Mouse (Mus musculus) embryonic facial prominence, embryonic 14.5 days (tissue): ENCODE data around the gene Rab11fip2. TPM values are rescaled to one million over a fixed set of nuclear protein-coding genes. Genes with fewer than 3 reads are reported as not detected.

ENCODE experiments used
- ATAC-seq: fragments of 200-750 bp; cut with Nextera tagmentation; 2 replicates; pipeline ENCODE4 v1.8.0; 2017; ENCODE audit warnings: low read depth, moderate number of reproducible peaks, moderate TSS enrichment
- DNase-seq: peaks from one replicate; pipeline ENCODE4 v3.0.0-alpha.2; 2015; ENCODE audit warnings: low spot score
- H3K27ac ChIP-seq: fragments of 300-500 bp; sonication (generic); replicated peaks from 2 replicates; pipeline ENCODE4 v1.5.1; 2014; ENCODE audit warnings: low read depth, mild to moderate bottlenecking, low read length, moderate library complexity
- H3K27me3 ChIP-seq: fragments of 300-500 bp; sonication (generic); replicated peaks from 2 replicates; pipeline ENCODE4 v1.6.1; 2014; ENCODE audit warnings: low read length; ENCODE audit not compliant: control insufficient read depth, insufficient read depth
- H3K36me3 ChIP-seq: fragments of 300-500 bp; sonication (generic); 2 replicates; pipeline ENCODE4 v1.6.1; 2014; ENCODE audit warnings: low read length, mixed read lengths; ENCODE audit not compliant: control insufficient read depth, insufficient read depth
- H3K4me1 ChIP-seq: fragments of 300-500 bp; sonication (generic); 2 replicates; pipeline ENCODE4 v1.6.1; 2014; ENCODE audit warnings: antibody characterized with exemption, low read length; ENCODE audit not compliant: control insufficient read depth, insufficient read depth
- H3K4me2 ChIP-seq: fragments of 300-500 bp; sonication (generic); 2 replicates; pipeline ENCODE4 v1.6.1; 2014; ENCODE audit warnings: low read depth, mild to moderate bottlenecking, low read length, moderate library complexity, mixed read lengths
- H3K4me3 ChIP-seq: fragments of 300-500 bp; sonication (generic); 2 replicates; pipeline ENCODE4 v1.5.1; 2014; ENCODE audit warnings: low read depth, mild to moderate bottlenecking, low read length
- H3K9ac ChIP-seq: fragments of 300-500 bp; sonication (generic); 2 replicates; pipeline ENCODE4 v1.6.1; 2014; ENCODE audit warnings: low read depth, mild to moderate bottlenecking, low read length, moderate library complexity, mixed read lengths
- H3K9me3 ChIP-seq: fragments of 300-500 bp; sonication (generic); 2 replicates; pipeline ENCODE4 v1.6.1; 2016; ENCODE audit warnings: low read length; ENCODE audit not compliant: control insufficient read depth
- WGBS: fragments of 180-500 bp; shearing (Covaris S2); extraction: QIAGEN DNeasy Blood & Tissue Kit; methylation state at CpG from one replicate; pipeline ENCODE4 v1.1.7; 2014; 5-methylcytosine and 5-hydroxymethylcytosine counted together
- polyA plus RNA-seq: library from polyadenylated mRNA; unstranded; fragments of >200 nt; fragmentation: Nextera tagmentation; extraction: Ambion mirVana; gene quantifications from 2 replicates; pipeline ENCODE4 v1.2.1, GENCODE M21; 2014

Rab11fip2 gene
- polyA plus RNA-seq, 1 experiment from 2014 or later, result 5.2 TPM

DNA sequence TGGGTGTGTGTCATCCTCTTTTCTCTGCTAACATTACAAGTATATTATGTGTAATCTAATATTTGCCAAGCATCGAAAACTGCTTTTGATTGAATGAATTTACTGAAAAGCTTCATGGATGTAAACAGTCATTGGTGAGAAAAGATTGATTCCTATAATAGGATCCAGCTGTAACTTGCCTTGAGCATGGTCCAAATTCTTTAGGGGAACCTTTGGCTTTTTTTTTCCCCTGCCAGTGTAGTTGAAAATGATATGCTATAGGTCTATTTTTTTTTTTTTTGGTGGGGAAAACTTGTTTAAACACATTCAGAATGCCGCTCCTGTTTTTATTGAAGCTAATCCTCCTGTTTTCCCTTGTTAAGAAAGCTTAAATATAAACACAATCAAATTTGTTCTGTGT lies 55.6 kb downstream of the Rab11fip2 start:
- Histone ChIP-seq H3K27me3 (no peaks in the 10 kb centered on the region), H3K9ac (no peak overlapping the region), H3K4me1 (0 out of 2 replicates have a peak, but pooled peaks cover 3% of the 10 kb centered on the region), H3K9me3 (no peaks in the 10 kb centered on the region), H3K27ac (no peak overlapping the region), H3K4me3 (no peak overlapping the region), H3K36me3 (peaks cover 2% of the 10 kb centered on the region; the same call in 1 of the 2 replicates), H3K4me2 (no peak overlapping the region)
- ATAC-seq (peak; percentile 18; the same call in 1 of the 2 replicates), DNase-seq (peak; percentile 56)
- 26% methylated on average over 2 of the region's 2 CpGs for WGBS

DNA sequence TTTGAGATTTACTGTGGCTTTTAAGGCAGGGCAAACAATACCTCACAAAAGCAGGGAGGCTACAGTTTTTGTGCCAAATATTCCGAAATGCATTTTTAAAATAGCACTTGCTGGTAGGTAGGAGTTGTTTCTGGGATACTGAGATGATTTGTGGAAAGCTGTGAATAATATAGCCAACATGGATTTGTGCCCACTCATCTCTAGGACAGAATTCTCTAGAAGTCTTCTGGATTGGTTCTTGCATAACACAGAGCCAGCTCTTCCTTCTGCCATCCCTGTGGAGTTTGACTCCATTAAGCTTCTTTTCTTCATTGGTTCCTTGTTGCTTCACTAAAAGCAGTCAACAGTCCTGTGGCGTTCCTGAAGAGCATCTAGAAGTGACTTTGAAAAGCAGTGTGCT lies 58.2 kb downstream of the Rab11fip2 start:
- H3K4me1 ChIP-seq, result 0 out of 2 replicates have a peak, but pooled peaks cover 3% of the 10 kb centered on the region
- 73% methylated on average over 2 of the region's 2 CpGs for WGBS
- ATAC-seq, result no peak
- H3K4me3 ChIP-seq, result no peak overlapping the region
- no peak overlapping the region for H3K27ac ChIP-seq
- no peaks in the 10 kb centered on the region for H3K27me3 ChIP-seq
- no peaks in the 10 kb centered on the region for H3K36me3 ChIP-seq
- DNase-seq, result no peak
- no peak overlapping the region for H3K9ac ChIP-seq
- no peak overlapping the region for H3K4me2 ChIP-seq
- H3K9me3 ChIP-seq, result no peaks in the 10 kb centered on the region

DNA sequence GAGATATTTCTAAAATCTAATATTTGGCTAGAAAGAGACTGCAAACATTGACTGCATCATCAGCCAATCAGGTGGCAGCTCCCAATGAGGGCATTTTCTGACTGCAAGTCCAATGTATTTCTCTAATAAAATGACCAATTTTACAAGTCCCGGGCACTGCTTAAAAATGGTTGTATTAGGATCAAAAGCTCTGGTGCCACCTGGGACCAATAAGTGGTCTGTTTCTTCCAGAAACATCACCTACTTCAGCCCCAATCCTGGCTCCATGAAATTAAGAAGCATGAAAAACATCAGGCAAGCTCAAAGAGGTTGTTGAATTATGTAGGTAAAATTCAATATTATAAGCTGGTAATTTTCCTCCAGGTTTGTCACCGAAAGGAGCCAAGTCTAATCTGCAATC lies 66.2 kb downstream of the Rab11fip2 start:
- H3K9me3 ChIP-seq, result no peaks in the 10 kb centered on the region
- H3K9ac ChIP-seq, result no peak overlapping the region
- H3K4me3 ChIP-seq, result no peak overlapping the region
- no peak overlapping the region for H3K4me2 ChIP-seq
- DNase-seq (no peak), ATAC-seq (no peak)
- WGBS, result 74% methylated on average over 2 of the region's 2 CpGs
- H3K27me3 ChIP-seq, result no peaks in the 10 kb centered on the region
- H3K27ac ChIP-seq, result no peak overlapping the region
- H3K4me1 ChIP-seq, result no peaks in the 10 kb centered on the region
- no peaks in the 10 kb centered on the region for H3K36me3 ChIP-seq

- no peaks in the 10 kb centered on the region for H3K9me3 ChIP-seq
- H3K9ac ChIP-seq, result no peak overlapping the region
- H3K27me3 ChIP-seq, result no peaks in the 10 kb centered on the region
- H3K4me1 ChIP-seq, result no peaks in the 10 kb centered on the region
- no peak overlapping the region for H3K4me3 ChIP-seq
- ATAC-seq (peak; percentile 90), DNase-seq (peak; percentile 48)
- H3K27ac ChIP-seq, result no peak overlapping the region
- no peaks in the 10 kb centered on the region for H3K36me3 ChIP-seq
- WGBS, result 71% methylated on average over 9 of the region's 9 CpGs
- no peak overlapping the region for H3K4me2 ChIP-seq
Measured at GRCm38 (mm10) chr19:59866666-59867065, 76.8 kb downstream of the Rab11fip2 start.

DNA sequence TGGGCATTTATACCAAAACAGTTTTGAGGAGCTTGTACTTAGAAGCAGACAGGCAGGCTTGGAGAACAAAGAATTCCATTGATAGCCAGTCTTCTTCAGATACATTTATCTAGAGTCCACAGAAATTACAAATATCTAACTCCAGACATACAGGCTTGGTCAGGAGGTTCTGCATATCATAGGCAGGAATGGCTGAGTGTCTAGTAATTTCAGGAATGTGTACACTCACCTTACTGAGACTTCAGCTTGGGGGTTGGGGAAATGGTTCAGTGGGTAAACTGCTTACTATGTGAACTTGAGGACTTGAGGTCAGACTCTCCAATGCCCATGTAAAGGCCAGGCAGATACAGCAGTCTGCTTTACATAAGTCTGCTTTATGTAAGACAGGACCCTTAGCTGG lies 81.0 kb downstream of the Rab11fip2 start:
- ATAC-seq, result no peak
- Histone ChIP-seq H3K4me2 (no peak overlapping the region), H3K27me3 (no peaks in the 10 kb centered on the region), H3K9me3 (no peaks in the 10 kb centered on the region), H3K27ac (no peak overlapping the region), H3K9ac (no peak overlapping the region), H3K36me3 (no peaks in the 10 kb centered on the region), H3K4me3 (no peak overlapping the region), H3K4me1 (no peaks in the 10 kb centered on the region)
- no peak for DNase-seq

- Histone ChIP-seq H3K27me3 (no peaks in the 10 kb centered on the region), H3K9me3 (no peaks in the 10 kb centered on the region), H3K4me3 (no peak overlapping the region), H3K9ac (no peak overlapping the region), H3K36me3 (no peaks in the 10 kb centered on the region), H3K4me2 (no peak overlapping the region), H3K27ac (no peak overlapping the region), H3K4me1 (no peaks in the 10 kb centered on the region)
- DNase-seq (no peak), ATAC-seq (peak; percentile 65; the same call in 1 of the 2 replicates)
- 63% methylated on average over 3 of the region's 3 CpGs for WGBS
Measured at GRCm38 (mm10) chr19:59860799-59861198, 82.7 kb downstream of the Rab11fip2 start.

GRCm38 (mm10) chr19:59853061-59853460 lies 90.4 kb downstream of the Rab11fip2 start:
- DNase-seq (peak; percentile 56), ATAC-seq (no peak)
- H3K36me3 ChIP-seq, result no peaks in the 10 kb centered on the region
- H3K9ac ChIP-seq, result no peak overlapping the region
- no peaks in the 10 kb centered on the region for H3K9me3 ChIP-seq
- peaks cover 3% of the 10 kb centered on the region; the same call in 1 of the 2 replicates for H3K4me1 ChIP-seq
- 40% methylated on average over 3 of the region's 3 CpGs for WGBS
- no peak overlapping the region for H3K27ac ChIP-seq
- no peak overlapping the region for H3K4me2 ChIP-seq
- no peak overlapping the region for H3K4me3 ChIP-seq
- no peaks in the 10 kb centered on the region for H3K27me3 ChIP-seq
